Mouse (Mus musculus): ENCODE measurements around the gene Wdr45b. TPM values are rescaled to one million over a fixed set of nuclear protein-coding genes. Genes with fewer than 3 reads are reported as not detected.

The Wdr45b gene
- polyA plus RNA-seq, 1 experiment from 2014 or later = 103 TPM

Small RNA genes lying within 50 kb of the gene (microRNA-seq; reads per million reads assigned to microRNA genes)
- gene Mir7236 = not detected

Other genes starting within 250 kb of the Wdr45b start
- 0.08 TPM in 1 of 2 replicates, not detected in the other for gene Tex19.2, start 235.8 kb downstream of the Wdr45b start, polyA plus RNA-seq (2016; fragmentation: Nextera tagmentation; extraction: Ambion mirVana)
- not detected in 2 replicates for gene Tex19.1, start 208.3 kb downstream of the Wdr45b start, polyA plus RNA-seq (2016; fragmentation: Nextera tagmentation; extraction: Ambion mirVana)
- 0.22 TPM in 2 replicates for gene Uts2r, start 194.2 kb downstream of the Wdr45b start, polyA plus RNA-seq (2016; fragmentation: Nextera tagmentation; extraction: Ambion mirVana)
- gene Hexdc, start 150.0 kb downstream of the Wdr45b start, polyA plus RNA-seq (2016; fragmentation: Nextera tagmentation; extraction: Ambion mirVana) = 10.4 and 10.5 TPM in 2 replicates
- gene Ogfod3, start 149.7 kb downstream of the Wdr45b start, polyA plus RNA-seq (2016; fragmentation: Nextera tagmentation; extraction: Ambion mirVana) = 22.1 and 22.9 TPM in 2 replicates
- 37.9 and 38.9 TPM in 2 replicates for gene Cybc1, start 125.1 kb downstream of the Wdr45b start, polyA plus RNA-seq (2016; fragmentation: Nextera tagmentation; extraction: Ambion mirVana)
- 63.1 and 70.0 TPM in 2 replicates for gene Narf, start 117.2 kb downstream of the Wdr45b start, polyA plus RNA-seq (2016; fragmentation: Nextera tagmentation; extraction: Ambion mirVana)
- 10.6 and 10.8 TPM in 2 replicates for gene Foxk2, start 94.5 kb downstream of the Wdr45b start, polyA plus RNA-seq (2016; fragmentation: Nextera tagmentation; extraction: Ambion mirVana)
- gene Rab40b, start 33.8 kb upstream of the Wdr45b start, polyA plus RNA-seq (2016; fragmentation: Nextera tagmentation; extraction: Ambion mirVana) = 7.5 and 8.9 TPM in 2 replicates
- 8.6 and 10.2 TPM in 2 replicates for gene Fn3krp, start 67.0 kb upstream of the Wdr45b start, polyA plus RNA-seq (2016; fragmentation: Nextera tagmentation; extraction: Ambion mirVana)
- 0.51 and 0.78 TPM in 2 replicates for gene Fn3k, start 80.5 kb upstream of the Wdr45b start, polyA plus RNA-seq (2016; fragmentation: Nextera tagmentation; extraction: Ambion mirVana)
- gene Tbcd, start 97.5 kb upstream of the Wdr45b start, polyA plus RNA-seq (2016; fragmentation: Nextera tagmentation; extraction: Ambion mirVana) = 51.0 and 54.7 TPM in 2 replicates
- 2.3 and 2.6 TPM in 2 replicates for gene Zfp750, start 164.9 kb upstream of the Wdr45b start, polyA plus RNA-seq (2016; fragmentation: Nextera tagmentation; extraction: Ambion mirVana)

Data from embryonic facial prominence, embryonic 12.5 days (tissue).